Mouse (Mus musculus): ENCODE measurements around the gene Gm45753.

Gm45753 gene

DNA sequence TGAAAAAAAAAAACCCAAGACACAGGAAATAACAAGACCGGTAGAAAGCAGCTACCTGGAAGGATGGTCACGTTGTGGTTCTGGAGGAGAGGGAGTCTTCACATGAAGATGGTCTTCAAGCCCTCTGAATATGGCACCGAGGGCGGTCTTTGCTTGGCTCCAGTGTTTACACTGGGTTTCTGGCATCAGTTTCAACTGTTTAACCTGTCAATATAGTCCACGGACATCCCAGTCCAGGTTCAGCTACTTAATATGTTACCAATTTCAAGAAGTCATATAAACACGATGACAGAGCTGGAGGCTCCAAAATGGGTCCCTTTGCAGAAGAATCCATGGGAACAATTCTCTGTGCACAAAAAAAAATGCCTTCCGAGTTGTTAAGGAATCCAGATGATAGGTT is 13.6 kb downstream of the Gm45753 start, which contains the start of gene Klkb1:
Klkb1 (minus strand) TSS at position 173 of the 400 bp plus-strand sequence.
- CTCF ChIA-PET, result no interaction called here

GRCm38 (mm10) chr8:45291790-45292189 is 16.5 kb downstream of the Gm45753 start:
- POLR2A ChIA-PET, result no interaction called here
- CTCF ChIA-PET, result interaction anchor here in 1 of 4 experiments (1.1 kb wide), 1 partner anchor 53 kb away, joined by 3 read pairs; no protein-coding TSS in a partner anchor

More for the DNA sequence above, 13.6 kb downstream of the Gm45753 start, which contains the start of gene Klkb1:
- POLR2A ChIA-PET, result no interaction called here

- POLR2A ChIA-PET, result no interaction called here
- CTCF ChIA-PET, result interaction anchor here in 1 of 4 experiments (0.6 kb wide), 1 partner anchor 14 kb away, joined by 3 read pairs; no protein-coding TSS in a partner anchor
Observed at GRCm38 (mm10) chr8:45281630-45282029, 26.6 kb downstream of the Gm45753 start.

DNA sequence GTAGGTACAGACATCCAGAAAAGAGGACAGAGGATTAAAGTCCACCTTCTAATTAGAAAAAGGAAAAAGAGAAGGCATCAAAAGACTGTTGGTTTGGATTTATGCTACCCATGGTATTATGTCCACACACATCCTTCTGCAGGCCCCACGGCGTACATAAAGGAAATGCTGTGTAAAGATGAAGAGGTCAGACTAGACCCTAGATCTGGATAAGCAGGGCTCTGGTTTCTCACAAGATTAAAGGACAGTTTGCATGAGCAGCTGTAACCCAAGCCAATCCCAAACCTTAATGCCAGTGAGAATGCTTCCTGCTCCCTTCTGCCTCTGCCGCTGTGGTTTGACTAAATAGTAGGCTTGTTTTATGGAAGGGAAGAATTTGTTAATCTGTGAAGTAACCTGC is 30.8 kb downstream of the Gm45753 start:
- CTCF ChIA-PET, result no interaction called here
- POLR2A ChIA-PET, result no interaction called here

- CTCF ChIA-PET, result no interaction called here
- POLR2A ChIA-PET, result no interaction called here
Observed at GRCm38 (mm10) chr8:45274317-45274716, 33.9 kb downstream of the Gm45753 start.

- POLR2A ChIA-PET, result no interaction called here
- CTCF ChIA-PET, result interaction anchor here in 1 of 4 experiments (0.9 kb wide), 1 partner anchor 336 kb away, joined by 3 read pairs; no protein-coding TSS in a partner anchor
Observed at GRCm38 (mm10) chr8:45269056-45269455, 39.2 kb downstream of the Gm45753 start.

DNA sequence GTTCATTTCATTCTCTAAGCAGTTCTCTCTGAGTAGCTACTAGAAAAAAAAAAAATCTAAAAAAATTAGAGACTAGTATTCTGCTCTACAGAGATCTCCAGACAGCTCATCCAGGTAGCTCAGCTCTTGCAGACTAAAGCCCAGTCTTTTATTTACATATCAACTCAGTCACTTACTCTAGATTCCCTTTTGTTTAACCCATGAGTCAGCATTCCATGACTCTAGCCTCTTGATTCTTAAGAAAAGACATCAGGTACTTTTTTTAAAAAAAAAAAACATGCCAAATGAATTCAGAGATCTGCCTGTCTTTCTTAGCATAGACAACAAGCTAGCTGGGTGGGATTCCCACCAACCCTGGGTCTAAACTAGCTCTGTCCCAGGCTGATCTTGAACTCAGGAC is 39.8 kb downstream of the Gm45753 start:
- ChIA-PET CTCF (interaction anchor here in 1 of 4 experiments (0.7 to 0.9 kb wide), 2 partner anchors 13 to 337 kb away, joined by 3 read pairs; no protein-coding TSS in a partner anchor), POLR2A (no interaction called here)

- ChIA-PET CTCF (interaction anchor here in 1 of 4 experiments (0.7 kb wide), 1 partner anchor 14 kb away, joined by 3 read pairs; no protein-coding TSS in a partner anchor), POLR2A (no interaction called here)
Observed at GRCm38 (mm10) chr8:45267611-45268391, 40.5 kb downstream of the Gm45753 start.

DNA sequence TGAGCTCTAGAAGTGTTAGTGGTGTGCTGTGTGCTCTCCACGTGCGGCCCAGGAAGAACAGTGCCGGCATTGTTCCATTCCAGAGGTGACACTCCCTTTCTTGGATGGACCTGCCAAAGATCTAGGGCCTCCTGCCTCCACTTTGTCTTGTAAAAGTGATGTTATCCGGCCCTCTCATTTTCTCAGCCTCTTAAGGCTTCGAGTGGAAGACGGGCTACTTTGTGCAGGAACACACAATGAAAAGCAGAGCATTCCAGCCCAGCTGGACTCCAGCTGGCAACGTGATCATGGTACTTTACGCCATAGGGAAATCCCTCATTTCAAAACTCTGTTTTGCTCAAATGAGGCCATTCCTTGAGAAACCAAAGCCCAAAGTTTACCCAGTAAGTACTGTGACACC is 41.3 kb downstream of the Gm45753 start:
- ChIA-PET CTCF (interaction anchor here in 1 of 4 experiments (0.5 kb wide), 1 partner anchor 231 kb away, joined by 3 read pairs; no protein-coding TSS in a partner anchor), POLR2A (no interaction called here)

GRCm38 (mm10) chr8:45264918-45265317 is 43.3 kb downstream of the Gm45753 start:
- CTCF ChIA-PET, result no interaction called here

DNA sequence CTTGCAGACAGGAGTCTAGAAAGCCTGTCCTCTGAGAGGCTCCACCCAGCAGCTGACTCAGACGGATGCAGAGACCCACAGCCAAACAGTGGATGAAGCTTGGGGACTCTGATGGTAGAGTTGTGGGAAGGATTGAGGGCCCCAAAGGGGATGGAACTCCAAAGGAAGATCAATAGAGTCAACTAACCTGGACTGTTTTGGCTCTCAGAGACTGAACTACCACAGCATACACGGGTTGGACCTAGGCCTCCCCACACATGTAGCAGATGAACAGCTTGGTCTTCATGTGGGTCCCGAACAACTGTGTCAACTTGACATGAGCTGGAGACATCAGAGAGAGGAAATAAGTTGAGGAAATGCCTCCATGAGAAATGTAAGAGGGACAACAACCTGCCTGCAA is 45.4 kb downstream of the Gm45753 start:
- ChIA-PET POLR2A (no interaction called here), CTCF (no interaction called here)

More at GRCm38 (mm10) chr8:45264918-45265317, 43.3 kb downstream of the Gm45753 start:
- POLR2A ChIA-PET, result no interaction called here

- CTCF ChIA-PET, result no interaction called here
Observed at GRCm38 (mm10) chr8:45261920-45262319, 46.3 kb downstream of the Gm45753 start, which contains the start of gene F11. Gene F11, minus strand, starts transcription at chr8:45262031.

GRCm38 (mm10) chr8:45258421-45258820 is 49.8 kb downstream of the Gm45753 start:
- ChIA-PET CTCF (interaction anchor here in 1 of 4 experiments (0.6 kb wide), 1 partner anchor 185 kb away, joined by 3 read pairs; no protein-coding TSS in a partner anchor), POLR2A (no interaction called here)

More at GRCm38 (mm10) chr8:45261920-45262319, 46.3 kb downstream of the Gm45753 start, which contains the start of gene F11:
- POLR2A ChIA-PET, result no interaction called here

DNA sequence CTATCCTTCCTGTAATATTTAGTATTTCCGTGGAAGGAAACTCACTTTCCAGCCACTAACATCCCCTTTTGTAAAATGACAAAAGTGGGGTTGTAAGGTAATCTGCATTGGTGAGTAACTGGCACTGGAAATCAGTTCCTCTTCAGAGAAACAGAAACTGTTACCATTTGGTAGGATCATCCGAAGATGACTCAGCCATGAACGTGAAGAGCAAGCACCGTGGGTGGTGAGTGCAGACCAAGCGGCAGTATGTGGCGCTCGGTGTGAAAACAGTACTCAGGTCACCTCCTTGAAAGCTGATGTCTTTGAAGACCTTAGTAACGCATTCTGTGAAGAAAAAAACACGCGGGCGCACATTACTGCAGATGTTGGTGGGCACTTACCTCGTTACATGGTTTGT is 53.2 kb downstream of the Gm45753 start:
- ChIA-PET CTCF (interaction anchor here in 1 of 4 experiments (0.6 kb wide), 1 partner anchor 143 kb away, joined by 7 read pairs; no protein-coding TSS in a partner anchor), POLR2A (interaction anchor here in 2 of 4 experiments (0.6 kb wide), 3 partner anchors 187 to 201 kb away, joined by 3 to 4 read pairs (median 3); no protein-coding TSS in a partner anchor)

- POLR2A ChIA-PET, result interaction anchor here in 2 of 4 experiments (0.6 kb wide), 4 partner anchors 186 to 200 kb away, joined by 3 to 4 read pairs (median 3); no protein-coding TSS in a partner anchor
Observed at GRCm38 (mm10) chr8:45254194-45254842, 53.9 kb downstream of the Gm45753 start.

DNA sequence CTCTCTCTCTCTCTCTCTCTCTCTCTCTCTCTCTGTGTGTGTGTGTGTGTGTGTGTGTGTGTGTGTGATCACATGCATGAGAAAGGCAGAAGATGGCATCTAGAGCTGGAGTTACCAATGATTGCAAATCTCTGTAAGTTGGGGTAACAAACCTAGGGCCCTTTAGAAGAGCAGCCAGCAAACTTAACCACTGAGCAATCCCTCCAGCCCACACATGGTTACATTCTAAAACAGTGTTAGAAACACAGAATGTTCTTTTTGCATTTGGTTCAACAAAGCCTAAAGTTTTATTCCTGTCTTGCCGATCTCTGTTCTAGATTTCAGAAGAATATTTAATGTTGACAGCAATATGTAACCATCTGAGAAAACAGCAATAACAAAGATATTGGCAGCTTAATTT is 54.7 kb downstream of the Gm45753 start:
- CTCF ChIA-PET, result interaction anchor here in 1 of 4 experiments (1.1 kb wide), 1 partner anchor 17 kb away, joined by 3 read pairs; no protein-coding TSS in a partner anchor
- POLR2A ChIA-PET, result interaction anchor here in 1 of 4 experiments (0.6 kb wide), 1 partner anchor 189 kb away, joined by 3 read pairs; no protein-coding TSS in a partner anchor

More at GRCm38 (mm10) chr8:45254194-45254842, 53.9 kb downstream of the Gm45753 start:
- CTCF ChIA-PET, result interaction anchor here in 2 of 4 experiments (0.6 to 1.1 kb wide), 2 partner anchors 18 to 142 kb away, joined by 3 to 7 read pairs; no protein-coding TSS in a partner anchor

DNA sequence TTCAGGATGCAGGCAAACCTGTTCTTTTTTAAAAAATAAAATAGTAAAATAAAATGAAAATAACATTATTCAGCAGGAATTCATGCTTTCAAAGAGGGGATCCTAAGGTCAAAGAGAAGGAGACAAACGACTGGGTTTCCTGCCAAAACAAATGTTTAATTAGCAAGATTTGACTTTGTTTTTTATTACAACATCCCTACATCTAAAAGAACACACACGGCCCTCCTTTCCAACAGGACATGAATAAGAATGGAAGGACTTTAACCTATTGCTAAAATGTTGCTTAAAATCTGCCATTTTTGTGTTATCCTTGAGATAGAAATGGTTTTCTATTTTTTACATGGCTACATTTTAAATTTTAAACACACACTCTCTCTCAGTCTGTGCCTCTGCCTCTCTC is 55.2 kb downstream of the Gm45753 start:
- ChIA-PET POLR2A (no interaction called here), CTCF (no interaction called here)

DNA sequence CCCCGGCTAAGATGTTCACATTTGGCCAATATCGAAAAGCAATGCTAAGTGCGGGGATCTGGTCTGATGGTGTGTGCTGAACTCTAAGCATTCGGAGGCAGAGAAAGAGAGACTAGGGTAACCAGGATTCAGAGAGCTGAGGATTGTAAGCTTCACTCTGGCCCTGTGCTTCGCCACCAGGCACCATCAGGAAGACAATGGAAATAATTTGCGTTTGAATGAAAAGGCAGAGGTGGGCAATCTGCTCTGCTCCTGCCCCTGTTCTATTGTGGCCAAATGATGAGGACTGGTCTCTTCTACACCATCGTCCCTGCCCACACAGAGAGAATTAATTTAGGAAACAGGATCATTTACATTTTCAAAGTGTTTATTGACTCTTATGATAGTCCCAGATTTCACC is 62.0 kb downstream of the Gm45753 start:
- POLR2A ChIA-PET, result no interaction called here
- CTCF ChIA-PET, result interaction anchor here in 2 of 4 experiments (0.7 to 1.7 kb wide), 3 partner anchors 10 to 99 kb away, joined by 3 to 9 read pairs (median 8); no protein-coding TSS in a partner anchor

- ChIA-PET POLR2A (interaction anchor here in 1 of 4 experiments (1.2 kb wide), 1 partner anchor 184 kb away, joined by 3 read pairs; no protein-coding TSS in a partner anchor), CTCF (interaction anchor here in 3 of 4 experiments (1.0 to 5.9 kb wide), 5 partner anchors 106 to 184 kb away, joined by 3 to 206 read pairs (median 34); partner anchors contain the start of gene Mtnr1a (in 3 of the 3))
Observed at GRCm38 (mm10) chr8:45239363-45239762, 68.9 kb downstream of the Gm45753 start.
